Mouse (Mus musculus) liver, embryonic 14.5 days (tissue): ENCODE data around the gene Zfp36l2. TPM values are rescaled to one million over a fixed set of nuclear protein-coding genes. Genes with fewer than 3 reads are reported as not detected.

Source experiments
- ATAC-seq: fragments of 200-750 bp; cut with Nextera tagmentation; 2 replicates; pipeline ENCODE4 v1.8.0; 2017; ENCODE audit warnings: moderate number of reproducible peaks, mild to moderate bottlenecking, moderate library complexity; ENCODE audit not compliant: insufficient read depth
- DNase-seq, 3 experiments: peaks; one replicate each; pipeline ENCODE4 v3.0.0-alpha.2; 2012 to 2013; ENCODE audit warnings: low read depth in 3 of 3, low spot score in 3 of 3
- H3K27ac ChIP-seq: fragments of 300-500 bp; sonication (generic); 2 replicates; pipeline ENCODE4 v1.5.1; 2014; ENCODE audit warnings: moderate library complexity, mild to moderate bottlenecking, control low read depth, inconsistent platforms
- H3K27me3 ChIP-seq: fragments of 300-500 bp; sonication (generic); 2 replicates; pipeline ENCODE4 v1.6.1; 2014; ENCODE audit warnings: mild to moderate bottlenecking, low read length, moderate library complexity; ENCODE audit not compliant: control insufficient read depth, insufficient read depth
- H3K36me3 ChIP-seq: fragments of 300-500 bp; sonication (generic); replicated peaks from 2 replicates; pipeline ENCODE4 v1.6.1; 2014; ENCODE audit warnings: low read depth; ENCODE audit not compliant: control insufficient read depth, insufficient read depth
- H3K4me1 ChIP-seq, 2 experiments: fragments of 200-500 bp in 1 of 2; fragments of 300-500 bp in 1 of 2; sonication (generic) in 1 of 2; replicated peaks; 2 replicates each; pipeline ENCODE4 v1.6.1; 2012 to 2014; ENCODE audit warnings: antibody characterized with exemption in 1 of 2, inconsistent platforms in 1 of 2, low read length in 1 of 2; ENCODE audit not compliant: control insufficient read depth in 2 of 2, insufficient read depth in 2 of 2
- H3K4me2 ChIP-seq: fragments of 300-500 bp; sonication (generic); 2 replicates; pipeline ENCODE4 v1.6.1; 2014; ENCODE audit warnings: low read depth, mild to moderate bottlenecking, control low read depth, moderate library complexity
- H3K4me3 ChIP-seq, 2 experiments: fragments of 200-500 bp in 1 of 2; fragments of 300-500 bp in 1 of 2; sonication (generic) in 1 of 2; 2 replicates each; pipeline ENCODE4 v1.5.1; 2012 to 2014; ENCODE audit warnings: low read depth in 2 of 2, low read length in 2 of 2, mild to moderate bottlenecking in 2 of 2, control low read depth in 1 of 2, inconsistent platforms in 1 of 2, moderate library complexity in 1 of 2; ENCODE audit not compliant: insufficient read depth in 1 of 2
- H3K9ac ChIP-seq: fragments of 300-500 bp; sonication (generic); replicated peaks from 2 replicates; pipeline ENCODE4 v1.6.1; 2014; ENCODE audit warnings: mild to moderate bottlenecking, control low read depth, moderate library complexity
- H3K9me3 ChIP-seq: fragments of 300-500 bp; sonication (generic); 2 replicates; pipeline ENCODE4 v1.6.1; 2016; ENCODE audit warnings: low read length, mixed read lengths; ENCODE audit not compliant: control insufficient read depth
- CTCF ChIP-seq: IDR thresholded peaks from 2 replicates; pipeline ENCODE4 v1.5.1; 2016; ENCODE audit warnings: antibody characterized with exemption, low read depth, control low read depth
- EP300 ChIP-seq: IDR thresholded peaks from 2 replicates; pipeline ENCODE4 v1.6.1; 2016; ENCODE audit warnings: antibody characterized with exemption, low read depth
- WGBS: fragments of 180-500 bp; shearing (Covaris S2); extraction: QIAGEN DNeasy Blood & Tissue Kit; methylation state at CpG from one replicate; pipeline ENCODE4 v1.1.7; 2014; ENCODE audit not compliant: insufficient replicate concordance; 5-methylcytosine and 5-hydroxymethylcytosine counted together
- polyA plus RNA-seq, 2 experiments: library from polyadenylated mRNA; depleted of rRNA in 1 of 2; stranded (reverse) in 1 of 2; unstranded in 1 of 2; fragments of >200 nt; fragmentation: Nextera tagmentation in 1 of 2; extraction: Ambion mirVana in 1 of 2; gene quantifications; 2 replicates each; pipeline versions ENCODE4 v1.2.1 to v1.2.3; 2012 to 2014

Gene Zfp36l2
- polyA plus RNA-seq, 2 experiments = 9.9 to 22.7 TPM

- 15% methylated on average over 10 of the region's 10 CpGs for WGBS
- Histone ChIP-seq H3K36me3 (no peaks in the 10 kb centered on the region), H3K27me3 (no peaks in the 10 kb centered on the region), H3K4me2 (peak overlapping the region; percentile 48), H3K4me1 (peaks cover 32 to 57% of the 10 kb centered on the region in 2 experiments), H3K27ac (no peak overlapping the region), H3K9me3 (no peaks in the 10 kb centered on the region), H3K9ac (peak overlapping the region; percentile 29), H3K4me3 (peak overlapping the region; percentile 9 to 28; a peak in 3 of 4 replicates)
- peak; percentile 35; the same call in 1 of the 2 replicates for ATAC-seq
- DNase-seq = no peak
- no peak for TF ChIP-seq EP300
- no peak for TF ChIP-seq CTCF
Measured at GRCm38 (mm10) chr17:84136669-84137392, 50.9 kb downstream of the Zfp36l2 start.

GRCm38 (mm10) chr17:84136217-84136616 is 51.5 kb downstream of the Zfp36l2 start:
- Histone ChIP-seq H3K4me2 (peak overlapping the region; percentile 48), H3K27me3 (no peaks in the 10 kb centered on the region), H3K27ac (no peak overlapping the region), H3K9me3 (no peaks in the 10 kb centered on the region), H3K9ac (no peak overlapping the region), H3K36me3 (no peaks in the 10 kb centered on the region), H3K4me3 (no peak overlapping the region), H3K4me1 (peaks cover 29 to 53% of the 10 kb centered on the region in 2 experiments)
- ATAC-seq (no peak; the same call in 1 of the 2 replicates), DNase-seq (no peak)
- 70% methylated on average over 4 of the region's 4 CpGs for WGBS
- TF ChIP-seq CTCF (no peak), EP300 (no peak)

GRCm38 (mm10) chr17:84135243-84135642 is 52.5 kb downstream of the Zfp36l2 start:
- 60% methylated on average over 7 of the region's 7 CpGs for WGBS
- ATAC-seq (no peak), DNase-seq (no peak)
- peaks cover 23 to 44% of the 10 kb centered on the region in 2 experiments for H3K4me1 ChIP-seq
- no peak overlapping the region for H3K9ac ChIP-seq
- no peaks in the 10 kb centered on the region for H3K9me3 ChIP-seq
- H3K4me3 ChIP-seq = no peak overlapping the region
- H3K36me3 ChIP-seq = no peaks in the 10 kb centered on the region
- TF ChIP-seq EP300 (no peak), CTCF (no peak)
- no peak overlapping the region for H3K4me2 ChIP-seq
- H3K27ac ChIP-seq = no peak overlapping the region
- no peaks in the 10 kb centered on the region for H3K27me3 ChIP-seq
